Mouse (Mus musculus): ENCODE data around the gene Scgb1c1.

The Scgb1c1 gene

DNA sequence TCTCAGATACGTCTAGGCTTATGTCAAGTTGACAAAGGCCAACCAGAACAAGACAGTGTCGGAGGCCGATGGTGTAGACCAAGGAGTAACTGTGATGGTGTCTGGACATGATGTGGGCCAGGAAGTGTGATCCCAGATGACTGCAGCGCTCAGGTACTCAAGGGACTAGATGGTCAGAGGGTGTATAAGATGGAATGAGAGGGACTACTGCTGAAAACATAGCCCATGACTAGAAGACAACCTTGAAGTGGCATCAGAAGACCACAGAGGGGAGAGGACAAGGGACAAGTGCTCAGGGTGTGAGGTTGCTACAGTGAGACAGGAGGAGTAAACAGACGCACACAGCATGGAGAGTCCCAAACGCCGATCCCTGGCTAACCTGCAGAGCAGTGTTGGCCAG, 1.5 kb upstream of the Scgb1c1 start:
- no peak for DNase-seq (ENCODE audit: low read depth, low spot score)

DNA sequence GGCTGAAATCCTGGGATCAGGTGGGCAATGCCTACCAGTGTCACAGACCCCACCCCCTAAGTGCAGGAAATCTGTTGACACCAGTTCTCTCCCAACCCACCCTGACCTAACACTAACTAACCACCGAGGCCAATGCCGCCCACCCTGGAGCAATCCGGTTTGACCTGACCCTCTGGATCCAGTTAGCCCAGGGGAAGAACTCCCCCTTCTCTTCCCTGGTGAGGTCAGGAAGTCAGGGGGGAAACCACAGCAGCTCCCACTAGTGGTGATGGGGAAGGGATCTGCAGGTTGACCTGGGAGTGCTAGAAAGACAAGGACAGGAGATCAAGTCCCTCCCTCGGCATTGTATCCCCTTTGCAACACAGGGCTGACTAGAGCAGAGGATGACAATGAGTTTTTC, 336 bp downstream of the Scgb1c1 start:
- DNase-seq (ENCODE audit: low read depth, low spot score), result no peak

DNA sequence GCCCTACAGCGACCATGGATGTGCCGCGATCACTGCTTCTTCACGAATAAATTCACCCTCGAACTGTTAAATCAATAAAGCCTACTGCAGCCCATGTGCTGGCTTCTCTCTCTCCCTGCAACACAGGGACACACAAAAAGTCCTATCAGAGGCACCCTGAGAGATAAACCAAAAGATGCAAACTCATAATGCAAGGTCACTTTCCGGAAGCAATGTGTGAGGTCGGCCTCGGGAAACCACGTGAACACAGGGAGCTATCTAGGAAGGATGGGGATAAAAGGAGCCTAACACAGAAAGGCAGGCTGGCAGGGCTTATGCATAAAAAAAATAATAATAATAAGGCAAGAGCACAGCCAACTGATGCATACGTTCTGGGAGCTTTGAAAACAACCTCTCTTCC, 1.3 kb downstream of the Scgb1c1 start:
- DNase-seq (ENCODE audit: low read depth, low spot score), result no peak

- no peak for DNase-seq (ENCODE audit: low read depth, low spot score)
These were observed 2.6 kb downstream of the Scgb1c1 start, which contains the start of gene Odf3 for GRCm38 (mm10) chr7:140847755-140848580. Odf3 (plus strand) TSS chr7:140847805.

- DNase-seq (ENCODE audit: low read depth, low spot score), result no peak
These were observed 3.2 kb downstream of the Scgb1c1 start for GRCm38 (mm10) chr7:140848591-140848990.

- DNase-seq (ENCODE audit: low read depth, low spot score), result no peak
These were observed 6.6 kb downstream of the Scgb1c1 start for GRCm38 (mm10) chr7:140851916-140852315.

DNA sequence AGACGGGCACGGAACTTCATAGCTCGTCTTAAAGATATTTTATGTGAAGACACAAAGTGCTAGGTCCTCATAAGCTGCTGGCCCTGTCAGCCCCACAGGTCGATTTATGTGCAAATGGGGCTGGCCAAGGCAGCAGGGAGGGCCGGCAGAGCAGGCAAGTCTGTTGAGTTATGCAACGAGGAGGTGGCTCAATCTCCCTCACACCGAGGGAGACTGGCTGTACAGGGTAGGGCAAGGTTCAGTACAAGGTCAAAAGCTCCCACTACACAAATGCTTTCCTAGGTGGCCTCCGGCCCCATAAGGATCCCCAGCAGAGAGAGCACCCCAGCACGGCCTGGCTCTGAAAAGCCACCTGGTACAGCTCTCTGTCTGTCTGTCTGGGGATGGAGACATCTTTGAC, 8.0 kb downstream of the Scgb1c1 start:
- DNase-seq (ENCODE audit: low read depth, low spot score), result no peak

DNA sequence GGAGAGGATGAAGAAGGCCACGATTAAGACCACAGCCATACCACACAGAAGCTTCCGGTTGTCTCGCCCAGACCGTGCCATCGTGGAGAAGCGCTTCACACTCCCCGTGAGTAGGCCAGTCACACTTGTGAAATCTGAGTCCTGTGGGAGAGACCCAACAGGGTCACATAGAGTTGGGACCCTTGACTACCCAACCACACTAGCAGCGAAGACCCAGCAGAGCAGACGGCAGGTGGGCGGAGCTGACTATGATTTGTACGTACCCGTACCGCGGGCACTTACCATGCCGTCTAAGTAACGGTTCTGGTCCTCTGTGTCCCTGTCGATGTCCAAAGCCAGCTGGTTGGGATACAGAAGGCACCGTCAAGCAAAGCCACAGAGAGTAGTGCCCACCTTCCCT, 9.1 kb downstream of the Scgb1c1 start:
- DNase-seq (ENCODE audit: low read depth, low spot score), result no peak

DNA sequence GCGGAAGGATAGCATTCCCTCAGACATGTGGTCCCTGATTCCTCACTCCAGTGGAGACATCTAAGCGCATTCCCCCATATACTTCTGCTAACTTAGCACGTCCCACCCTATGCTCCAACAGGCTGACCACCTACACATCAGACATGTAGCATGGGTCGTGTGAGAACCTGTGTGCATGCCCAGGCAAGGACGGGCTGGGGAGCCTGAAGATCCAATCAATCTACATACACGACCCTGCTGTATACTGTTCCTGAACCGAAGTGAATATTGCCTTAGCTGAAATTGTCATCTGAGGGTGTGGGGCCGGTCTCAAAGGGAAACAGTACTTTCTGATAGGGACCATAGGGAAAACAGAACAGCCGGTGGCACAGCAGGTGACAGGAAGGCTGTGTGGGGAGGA, 9.8 kb downstream of the Scgb1c1 start:
- no peak for DNase-seq (ENCODE audit: low read depth, low spot score)

- peak; percentile 76 for DNase-seq (ENCODE audit: low read depth, low spot score)
These were observed 10.8 kb downstream of the Scgb1c1 start, which contains the start of gene Gm45785 for GRCm38 (mm10) chr7:140855860-140856784. Gm45785 (minus strand) TSS chr7:140856331.

DNA sequence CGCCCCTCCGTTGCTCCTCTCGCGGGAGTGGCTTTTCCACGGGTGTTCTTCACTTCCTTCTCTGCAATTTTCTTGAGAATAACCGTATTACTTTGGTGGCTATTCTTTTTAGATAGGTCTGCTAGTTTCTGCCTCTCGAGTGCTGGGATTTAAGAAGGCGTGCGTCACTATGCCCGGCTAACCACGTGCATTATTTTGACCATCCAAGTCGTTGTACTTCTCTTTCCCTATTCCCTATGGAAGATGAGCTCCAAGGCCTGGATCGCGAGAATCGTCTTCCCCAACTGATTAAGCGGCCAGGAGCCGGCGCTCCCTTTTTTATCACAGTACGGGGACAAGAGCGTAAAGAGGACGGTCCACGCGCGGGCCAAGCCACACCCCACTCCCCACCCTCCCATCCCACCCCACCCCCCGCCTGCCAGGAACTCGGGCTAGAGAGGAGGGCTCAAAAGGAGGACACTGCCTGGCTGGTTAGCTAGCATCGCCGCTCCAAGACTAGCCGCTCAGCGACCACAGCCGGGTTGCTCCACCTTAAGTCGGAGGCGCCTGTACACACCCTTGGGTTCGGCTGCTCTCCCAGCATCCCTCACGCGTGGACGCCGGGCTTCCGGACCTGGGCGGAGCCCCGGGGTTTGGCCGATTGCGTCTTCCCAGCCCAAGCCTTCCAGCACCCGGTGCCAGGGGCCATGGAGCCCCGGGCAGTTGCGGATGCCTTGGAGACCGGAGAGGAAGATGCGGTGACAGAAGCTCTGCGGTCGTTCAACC, 11.6 kb downstream of the Scgb1c1 start, which contains the start of gene Ric8a:
Gene Ric8a (plus strand): TSS at position 173 of the 765 bp plus-strand sequence.
- peak; percentile 56 for DNase-seq (ENCODE audit: low read depth, low spot score)

DNA sequence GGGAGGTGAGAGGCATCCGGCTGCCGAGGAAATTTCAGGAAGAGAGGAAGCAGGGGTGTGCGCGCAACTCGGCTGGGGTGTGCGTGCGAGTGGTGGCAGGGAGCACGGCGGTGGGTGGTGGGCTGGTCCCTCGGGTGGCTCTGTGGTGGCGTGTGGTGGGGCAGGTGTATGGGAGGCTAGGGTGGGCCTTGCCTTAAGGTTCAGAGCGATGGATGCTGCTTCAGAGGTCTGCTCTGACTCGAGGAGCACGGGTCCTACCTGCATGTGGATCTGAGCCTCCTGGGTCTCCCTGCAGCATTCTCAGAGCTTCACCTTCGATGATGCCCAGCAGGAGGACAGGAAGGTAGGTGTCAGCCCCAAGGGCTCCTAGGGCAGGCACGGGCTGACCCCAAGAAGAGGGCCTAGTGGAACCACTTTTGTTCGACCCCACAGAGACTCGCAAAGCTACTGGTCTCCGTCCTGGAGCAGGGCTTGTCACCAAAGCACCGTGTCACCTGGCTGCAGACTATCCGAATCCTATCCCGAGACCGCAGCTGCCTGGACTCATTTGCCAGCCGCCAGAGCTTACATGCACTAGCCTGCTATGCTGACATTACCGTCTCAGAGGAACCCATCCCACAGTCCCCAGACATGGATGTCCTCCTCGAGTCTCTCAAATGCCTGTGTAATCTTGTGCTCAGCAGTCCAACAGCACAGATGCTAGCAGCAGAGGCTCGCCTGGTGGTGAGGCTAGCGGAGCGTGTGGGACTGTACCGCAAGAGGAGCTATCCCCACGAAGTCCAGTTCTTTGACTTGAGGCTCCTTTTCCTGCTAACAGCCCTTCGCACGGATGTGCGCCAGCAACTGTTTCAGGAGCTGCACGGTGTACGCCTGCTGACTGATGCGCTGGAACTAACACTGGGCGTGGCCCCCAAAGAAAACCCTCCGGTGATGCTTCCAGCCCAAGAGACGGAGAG, 12.5 kb downstream of the Scgb1c1 start, which contains the start of gene Bet1l:
Gene Bet1l (minus strand): TSS at position 28 of the 956 bp plus-strand sequence.
- no peak for DNase-seq (ENCODE audit: low read depth, low spot score)

GRCm38 (mm10) chr7:140858746-140859145, 13.4 kb downstream of the Scgb1c1 start:
- no peak for DNase-seq (ENCODE audit: low read depth, low spot score)

GRCm38 (mm10) chr7:140859997-140860396, 14.7 kb downstream of the Scgb1c1 start:
- no peak for DNase-seq (ENCODE audit: low read depth, low spot score)

DNA sequence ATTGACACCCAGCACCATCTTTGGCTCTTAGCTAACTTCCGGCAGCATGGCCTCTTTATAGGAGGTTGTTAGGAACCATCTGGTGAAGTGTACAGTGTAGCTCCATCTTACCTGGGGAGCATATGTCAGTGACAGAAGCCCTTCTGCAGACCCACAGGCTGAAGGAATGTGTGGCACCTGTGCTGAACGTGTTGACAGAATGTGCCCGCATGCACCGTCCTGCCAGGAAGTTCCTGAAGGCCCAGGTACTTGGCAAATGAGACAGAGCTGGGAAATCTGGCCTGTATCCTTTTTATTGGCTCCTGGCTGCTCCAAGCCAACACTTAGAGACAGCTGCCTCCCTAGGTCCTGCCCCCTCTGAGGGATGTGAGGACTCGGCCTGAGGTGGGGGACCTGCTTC, 15.4 kb downstream of the Scgb1c1 start:
- DNase-seq (ENCODE audit: low read depth, low spot score), result no peak

DNA sequence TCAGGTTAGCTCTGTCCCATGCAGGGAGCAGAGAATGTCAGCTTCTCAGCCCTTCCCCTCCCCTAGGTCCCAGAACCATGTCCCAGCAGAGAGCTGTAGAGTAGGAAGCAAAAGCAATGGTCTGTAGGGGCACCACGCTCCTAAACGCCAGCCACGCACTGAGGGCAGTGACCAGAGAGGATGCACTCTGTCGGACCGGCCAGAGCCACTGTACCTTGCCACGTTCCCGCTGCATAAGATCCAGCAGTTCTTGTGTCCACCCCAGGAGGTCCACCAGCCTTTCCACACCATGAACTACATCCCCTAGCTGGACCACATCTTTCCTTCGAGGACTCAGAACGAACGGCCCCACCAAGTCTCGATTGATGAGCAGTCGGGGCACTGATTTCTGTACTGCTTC, 19.4 kb downstream of the Scgb1c1 start:
- no peak for DNase-seq (ENCODE audit: low read depth, low spot score)

GRCm38 (mm10) chr7:140874224-140874623, 28.9 kb downstream of the Scgb1c1 start:
- no peak for DNase-seq (ENCODE audit: low read depth, low spot score)

GRCm38 (mm10) chr7:140877364-140877763, 32.0 kb downstream of the Scgb1c1 start:
- DNase-seq (ENCODE audit: low read depth, low spot score), result no peak

DNA sequence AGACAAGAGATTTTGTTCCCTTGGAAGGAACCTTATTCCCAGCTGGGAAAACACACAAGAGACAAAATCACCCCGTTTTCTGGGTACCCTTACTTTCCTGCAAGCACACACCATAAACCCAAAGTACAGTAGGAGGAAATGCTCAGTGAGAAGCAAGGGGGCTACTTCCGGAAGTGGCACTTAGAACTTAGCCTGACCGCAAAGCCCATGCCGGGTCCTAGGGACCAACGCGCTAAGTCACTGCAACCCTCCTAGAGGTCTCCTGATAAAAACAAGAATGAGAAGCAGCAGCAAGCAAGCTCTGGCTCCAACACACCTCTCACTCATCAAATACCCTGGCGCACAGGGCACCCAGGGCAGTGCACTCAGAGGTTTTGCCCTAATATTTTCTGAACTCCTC, 34.0 kb downstream of the Scgb1c1 start:
- DNase-seq (ENCODE audit: low read depth, low spot score), result no peak

GRCm38 (mm10) chr7:140880419-140880818, 35.1 kb downstream of the Scgb1c1 start:
- no peak for DNase-seq (ENCODE audit: low read depth, low spot score)
